Mouse (Mus musculus) C2C12 (cell line): ENCODE results near the gene Aurkb. TPM values are rescaled to one million over a fixed set of nuclear protein-coding genes. Genes with fewer than 3 reads are reported as not detected.

Source experiments
- H3K27me3 ChIP-seq: one replicate; pipeline ENCODE4 v1.6.1; 2011; ENCODE audit not compliant: control insufficient read depth, insufficient read depth, insufficient read length
- H3K36me3 ChIP-seq: one replicate; pipeline ENCODE4 v1.6.1; 2011; ENCODE audit not compliant: control insufficient read depth, insufficient read depth
- H3K4me3 ChIP-seq: one replicate; pipeline ENCODE4 v1.5.1; 2011; ENCODE audit warnings: mild to moderate bottlenecking, control low read depth; ENCODE audit not compliant: poor library complexity, insufficient read depth, severe bottlenecking
- H3K79me2 ChIP-seq: one replicate; pipeline ENCODE4 v1.6.1; 2011; ENCODE audit not compliant: control insufficient read depth, insufficient read depth
- H3K79me3 ChIP-seq: one replicate; pipeline ENCODE4 v1.6.1; 2011; ENCODE audit warnings: low read depth, control low read depth
- H3ac ChIP-seq: one replicate; pipeline ENCODE3; 2011; ENCODE audit warnings: low read depth; ENCODE audit not compliant: control insufficient read depth, insufficient read length
- CEBPB ChIP-seq: IDR thresholded peaks from one replicate; pipeline ENCODE4 v1.6.1; 2011; ENCODE audit warnings: low read depth, mild to moderate bottlenecking, control low read depth, moderate library complexity
- CTCF ChIP-seq: IDR thresholded peaks from one replicate; pipeline ENCODE4 v1.5.1; 2011; ENCODE audit not compliant: control insufficient read depth, insufficient read depth, insufficient read length
- FOSL1 ChIP-seq: IDR thresholded peaks from one replicate; pipeline ENCODE4 v1.8.0; 2011; ENCODE audit warnings: mild to moderate bottlenecking, low read length; ENCODE audit not compliant: poor library complexity, insufficient read depth, severe bottlenecking
- MAX ChIP-seq: IDR thresholded peaks from one replicate; pipeline ENCODE4 v1.6.1; 2011; ENCODE audit warnings: mild to moderate bottlenecking, control low read depth
- MYOD1 ChIP-seq: IDR thresholded peaks from one replicate; pipeline ENCODE4 v1.6.1; 2011; ENCODE audit warnings: low read depth; ENCODE audit not compliant: control insufficient read depth, insufficient read length
- MYOG ChIP-seq: IDR thresholded peaks from one replicate; pipeline ENCODE4 v1.6.1; 2011; ENCODE audit not compliant: control insufficient read depth, insufficient read length; ENCODE audit errors: extremely low read depth
- USF1 ChIP-seq: IDR thresholded peaks from one replicate; pipeline ENCODE4 v1.6.1; 2011; ENCODE audit warnings: low read depth, mild to moderate bottlenecking, control low read depth, moderate library complexity
- polyA plus RNA-seq: library from polyadenylated mRNA; unstranded; fragments of >200 nt; fragmentation: generic; extraction: Trizol; gene quantifications from one replicate; pipeline ENCODE4 v1.2.1, GENCODE M21; 2012; ENCODE audit warnings: missing spikeins

The Aurkb gene
- polyA plus RNA-seq, 1 experiment = 76.6 TPM

DNA sequence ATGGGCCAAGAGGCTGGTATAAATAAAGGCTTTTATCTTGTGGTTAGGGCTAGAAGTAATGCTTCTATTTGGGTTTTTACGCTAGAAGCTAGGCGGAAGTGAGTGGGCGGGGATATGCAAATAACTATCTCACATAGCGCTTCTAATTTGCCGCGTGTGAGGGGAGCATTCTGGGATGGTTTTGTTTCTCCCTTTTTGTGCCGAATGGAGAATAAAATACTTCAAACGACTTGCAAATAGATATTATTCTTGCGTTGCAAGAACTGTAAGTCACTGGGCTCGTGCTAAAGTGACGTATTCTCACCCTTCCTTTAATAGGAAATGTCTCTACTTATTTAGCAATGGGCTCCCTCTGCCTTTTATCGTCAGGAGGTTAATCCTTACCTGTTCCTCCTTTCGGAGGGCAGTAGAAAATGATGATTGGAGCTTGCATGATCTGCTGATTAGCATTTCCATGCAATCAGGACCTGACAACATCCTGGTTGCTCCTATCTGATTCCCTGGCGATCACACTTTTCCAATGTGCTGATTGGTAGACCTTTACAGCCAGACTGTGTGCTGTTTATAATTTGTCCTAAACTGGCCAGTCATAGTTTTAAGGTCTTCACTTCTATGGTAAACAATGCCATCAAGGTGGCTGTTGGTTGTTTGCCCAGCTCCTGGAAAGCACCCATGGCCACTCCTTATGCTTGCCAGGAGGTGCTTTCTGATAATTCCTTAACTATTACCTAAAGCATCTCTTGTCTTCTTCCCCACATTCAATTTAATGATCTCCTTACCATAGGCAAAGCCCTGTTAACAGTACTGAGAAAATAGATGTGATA is 27.8 kb downstream of the Aurkb start:
- Histone ChIP-seq H3K79me2 (no peaks in the 10 kb centered on the region), H3K36me3 (no peaks in the 10 kb centered on the region), H3K79me3 (no peaks in the 10 kb centered on the region), H3ac (peak overlapping the region; percentile 56), H3K27me3 (no peaks in the 10 kb centered on the region), H3K4me3 (peak overlapping the region; percentile 3)
- TF ChIP-seq CEBPB (peak; percentile 87), MYOD1 (no peak), FOSL1 (peak; percentile 13), MYOG (no peak), CTCF (no peak), MAX (peak; percentile 82), USF1 (no peak)

DNA sequence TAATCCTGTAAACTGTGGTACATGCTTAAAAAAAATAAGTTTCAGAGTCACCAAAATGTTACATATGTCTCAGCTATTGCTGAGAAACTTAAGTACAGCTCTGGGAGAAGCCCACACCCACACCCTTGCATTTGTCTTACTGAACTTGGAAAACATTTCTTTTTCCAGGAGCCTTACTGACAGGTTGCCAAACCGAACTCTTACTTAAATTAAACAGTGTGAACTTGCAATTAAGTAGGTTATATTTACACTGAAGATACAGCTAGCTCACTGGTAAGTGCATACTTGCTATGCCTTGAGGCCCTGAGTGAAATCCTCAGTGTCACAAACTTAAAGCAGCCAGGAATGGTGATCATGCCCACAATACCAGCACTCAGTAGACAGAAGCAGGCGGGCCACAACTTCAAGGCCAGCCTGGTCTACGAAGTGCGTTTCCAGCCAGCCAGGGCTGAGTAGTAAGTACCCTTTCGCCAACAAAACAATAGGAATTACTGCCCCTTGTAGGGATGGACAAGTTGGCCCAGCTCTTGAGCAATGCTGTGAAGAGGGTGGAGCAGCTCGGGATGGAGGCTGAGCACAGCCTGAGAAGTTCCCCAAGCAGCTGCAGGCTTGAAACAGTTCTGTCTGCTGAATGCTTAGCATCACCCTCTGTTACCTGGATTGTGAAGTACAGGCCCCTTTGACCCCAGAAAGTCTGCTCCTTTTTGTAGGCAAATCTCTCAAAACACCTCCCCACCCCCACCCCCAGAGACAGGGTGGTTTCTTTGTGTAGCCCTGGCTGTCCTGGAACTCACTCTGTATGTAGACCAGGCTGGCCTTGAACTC is 28.7 kb downstream of the Aurkb start:
- H3ac ChIP-seq = no peak overlapping the region
- no peak for TF ChIP-seq FOSL1
- TF ChIP-seq CEBPB = no peak
- TF ChIP-seq MYOG = no peak
- TF ChIP-seq USF1 = no peak
- no peak for TF ChIP-seq MYOD1
- no peak for TF ChIP-seq MAX
- no peak for TF ChIP-seq CTCF
- no peak overlapping the region for H3K4me3 ChIP-seq
- no peaks in the 10 kb centered on the region for H3K79me3 ChIP-seq
- no peaks in the 10 kb centered on the region for H3K36me3 ChIP-seq
- no peaks in the 10 kb centered on the region for H3K79me2 ChIP-seq
- H3K27me3 ChIP-seq = no peaks in the 10 kb centered on the region

DNA sequence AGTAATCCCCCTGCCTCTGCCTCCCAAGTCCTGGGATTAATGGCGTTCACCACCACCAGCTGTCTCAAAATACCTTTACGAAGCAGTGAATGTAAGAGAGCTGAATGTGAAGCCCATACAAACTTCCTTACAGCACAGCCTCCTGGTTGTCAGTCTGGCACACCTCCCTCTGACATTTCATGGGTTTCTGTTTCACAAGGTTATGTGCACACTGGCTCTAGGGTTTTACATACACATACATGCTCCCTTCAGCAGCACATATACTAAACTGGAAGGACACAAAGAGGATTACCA is 29.3 kb downstream of the Aurkb start:
- Histone ChIP-seq H3K4me3 (no peak overlapping the region), H3K36me3 (no peaks in the 10 kb centered on the region), H3K79me3 (no peaks in the 10 kb centered on the region), H3K27me3 (no peaks in the 10 kb centered on the region), H3K79me2 (no peaks in the 10 kb centered on the region), H3ac (no peak overlapping the region)
- TF ChIP-seq MYOD1 (no peak), MYOG (no peak), CTCF (no peak), MAX (no peak), FOSL1 (no peak), CEBPB (no peak), USF1 (no peak)

DNA sequence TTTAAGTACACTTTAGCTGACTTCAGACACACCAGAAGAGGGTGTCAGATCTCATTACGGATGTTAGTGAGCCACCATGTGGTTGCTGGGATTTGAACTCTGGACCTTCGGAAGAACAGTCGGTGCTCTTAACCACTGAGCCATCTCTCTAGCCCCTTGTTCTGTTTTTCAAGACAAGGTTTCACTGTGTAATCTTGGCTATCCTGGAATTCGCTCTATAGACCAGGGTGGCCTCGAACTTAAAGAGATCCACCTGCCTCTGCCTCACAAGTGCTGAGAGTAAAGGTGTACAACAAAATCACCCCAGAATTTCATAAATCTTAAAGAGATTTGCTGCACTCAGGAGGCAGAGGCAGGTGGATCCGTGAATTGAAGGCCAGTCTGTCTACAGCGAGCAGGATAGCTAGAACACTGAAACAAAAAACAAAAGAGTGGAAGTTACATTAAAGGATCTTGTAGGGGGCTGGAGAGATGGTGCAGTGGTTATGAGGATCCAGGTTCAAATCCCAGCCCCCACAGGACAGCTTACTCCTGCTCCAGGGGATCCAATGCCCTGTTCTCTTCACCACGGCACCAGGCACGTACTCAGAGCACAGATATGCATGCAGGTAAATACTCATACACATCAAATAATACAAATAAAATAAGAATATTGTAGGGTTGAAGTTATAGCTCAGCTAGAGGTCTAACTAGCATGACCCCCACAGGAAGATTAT is 30.5 kb downstream of the Aurkb start:
- H3K36me3 ChIP-seq = no peaks in the 10 kb centered on the region
- H3K79me2 ChIP-seq = no peaks in the 10 kb centered on the region
- H3K4me3 ChIP-seq = no peak overlapping the region
- H3K27me3 ChIP-seq = no peaks in the 10 kb centered on the region
- H3ac ChIP-seq = no peak overlapping the region
- no peak for TF ChIP-seq MYOG
- TF ChIP-seq FOSL1 = no peak
- TF ChIP-seq USF1 = no peak
- no peak for TF ChIP-seq CEBPB
- TF ChIP-seq MYOD1 = no peak
- TF ChIP-seq CTCF = no peak
- no peak for TF ChIP-seq MAX
- H3K79me3 ChIP-seq = no peaks in the 10 kb centered on the region

DNA sequence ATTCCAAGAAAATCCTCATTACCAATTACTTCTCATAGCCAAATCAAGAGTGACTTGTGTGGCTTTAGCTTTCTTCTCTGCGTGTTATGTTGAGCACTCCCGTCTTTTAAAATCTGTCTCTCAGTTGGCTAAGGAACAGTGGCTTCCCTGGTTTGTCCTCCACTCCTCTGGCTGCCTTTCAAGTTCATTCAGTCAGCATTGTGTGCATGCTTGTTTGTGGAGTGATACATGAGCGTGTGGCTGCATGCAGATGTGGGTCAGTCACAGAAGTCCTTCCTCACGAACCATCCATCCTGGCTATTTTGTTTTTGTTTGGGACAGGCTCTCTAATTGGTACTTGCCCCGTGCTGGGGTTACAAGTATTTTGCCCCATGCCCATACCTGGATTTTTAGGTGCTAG is 31.1 kb downstream of the Aurkb start:
- Histone ChIP-seq H3K36me3 (no peaks in the 10 kb centered on the region), H3K79me2 (no peaks in the 10 kb centered on the region), H3K4me3 (no peak overlapping the region), H3ac (no peak overlapping the region), H3K79me3 (no peaks in the 10 kb centered on the region), H3K27me3 (no peaks in the 10 kb centered on the region)
- TF ChIP-seq CEBPB (no peak), MYOD1 (no peak), CTCF (no peak), FOSL1 (no peak), USF1 (no peak), MAX (no peak), MYOG (no peak)
